Mouse (Mus musculus) liver, embryonic 14 days (tissue): ENCODE data around the gene Armc12. TPM values are rescaled to one million over a fixed set of nuclear protein-coding genes. Genes with fewer than 3 reads are reported as not detected.

Experiments
- polyA plus RNA-seq: library from polyadenylated mRNA; depleted of rRNA; stranded (reverse); fragments of >200 nt; gene quantifications from 2 replicates; pipeline ENCODE4 v1.2.3, GENCODE M21; 2012; rRNA removed

The Armc12 gene
- polyA plus RNA-seq, result not detected in 2 replicates

GRCm38 (mm10) chr17:28530506-28530905 is at the start of gene Armc12:
Gene Armc12, plus strand, starts transcription at chr17:28530806.

GRCm38 (mm10) chr17:28517441-28517955 is 13.1 kb upstream of the Armc12 start, which contains the start of gene Fkbp5:
Gene Fkbp5, minus strand, starts transcription at chr17:28517527.

GRCm38 (mm10) chr17:28549111-28549510 is 18.5 kb downstream of the Armc12 start, which contains the start of gene Clpsl2:
Gene Clpsl2, plus strand, starts transcription at chr17:28549411.

GRCm38 (mm10) chr17:28560598-28560997 is 30.0 kb downstream of the Armc12 start, which contains the start of gene Clps:
Gene Clps, minus strand, starts transcription at chr17:28560766.

GRCm38 (mm10) chr17:28575244-28576125 is 44.9 kb downstream of the Armc12 start, which contains the start of gene Lhfpl5:
Gene Lhfpl5, plus strand, starts transcription at chr17:28575641.

Other genes with a start within 250 kb of the Armc12 start
- gene Fance, start 217.3 kb upstream of the Armc12 start, polyA plus RNA-seq, result 3.9 and 5.3 TPM in 2 replicates
- gene Rpl10a, start 202.3 kb upstream of the Armc12 start, polyA plus RNA-seq, result 1,745 and 1,892 TPM in 2 replicates
- gene Tead3, start 180.0 kb upstream of the Armc12 start, polyA plus RNA-seq, result 1.8 and 1.9 TPM in 2 replicates
- gene Tulp1, start 165.6 kb upstream of the Armc12 start, polyA plus RNA-seq, result 0.26 and 0.28 TPM in 2 replicates
- gene Fkbp5, start 13.3 kb upstream of the Armc12 start, polyA plus RNA-seq, result 7.8 and 8.6 TPM in 2 replicates
- gene Clpsl2, start 18.6 kb downstream of the Armc12 start, polyA plus RNA-seq, result not detected in 2 replicates
- 0.75 and 1.3 TPM in 2 replicates for gene Clps, start 30.0 kb downstream of the Armc12 start, polyA plus RNA-seq
- not detected in 2 replicates for gene Lhfpl5, start 44.8 kb downstream of the Armc12 start, polyA plus RNA-seq
- gene Srpk1, start 91.9 kb downstream of the Armc12 start, polyA plus RNA-seq, result 13.2 and 15.8 TPM in 2 replicates
- gene Slc26a8, start 159.4 kb downstream of the Armc12 start, polyA plus RNA-seq, result 0.32 and 0.38 TPM in 2 replicates
- gene Mapk14, start 160.5 kb downstream of the Armc12 start, polyA plus RNA-seq, result 34.5 and 39.9 TPM in 2 replicates
- gene AC170998.1, start 195.3 kb downstream of the Armc12 start, polyA plus RNA-seq, result 0.12 and 0.16 TPM in 2 replicates
- 1.2 and 1.7 TPM in 2 replicates for gene Mapk13, start 238.5 kb downstream of the Armc12 start, polyA plus RNA-seq